In the genomic region with DNA sequence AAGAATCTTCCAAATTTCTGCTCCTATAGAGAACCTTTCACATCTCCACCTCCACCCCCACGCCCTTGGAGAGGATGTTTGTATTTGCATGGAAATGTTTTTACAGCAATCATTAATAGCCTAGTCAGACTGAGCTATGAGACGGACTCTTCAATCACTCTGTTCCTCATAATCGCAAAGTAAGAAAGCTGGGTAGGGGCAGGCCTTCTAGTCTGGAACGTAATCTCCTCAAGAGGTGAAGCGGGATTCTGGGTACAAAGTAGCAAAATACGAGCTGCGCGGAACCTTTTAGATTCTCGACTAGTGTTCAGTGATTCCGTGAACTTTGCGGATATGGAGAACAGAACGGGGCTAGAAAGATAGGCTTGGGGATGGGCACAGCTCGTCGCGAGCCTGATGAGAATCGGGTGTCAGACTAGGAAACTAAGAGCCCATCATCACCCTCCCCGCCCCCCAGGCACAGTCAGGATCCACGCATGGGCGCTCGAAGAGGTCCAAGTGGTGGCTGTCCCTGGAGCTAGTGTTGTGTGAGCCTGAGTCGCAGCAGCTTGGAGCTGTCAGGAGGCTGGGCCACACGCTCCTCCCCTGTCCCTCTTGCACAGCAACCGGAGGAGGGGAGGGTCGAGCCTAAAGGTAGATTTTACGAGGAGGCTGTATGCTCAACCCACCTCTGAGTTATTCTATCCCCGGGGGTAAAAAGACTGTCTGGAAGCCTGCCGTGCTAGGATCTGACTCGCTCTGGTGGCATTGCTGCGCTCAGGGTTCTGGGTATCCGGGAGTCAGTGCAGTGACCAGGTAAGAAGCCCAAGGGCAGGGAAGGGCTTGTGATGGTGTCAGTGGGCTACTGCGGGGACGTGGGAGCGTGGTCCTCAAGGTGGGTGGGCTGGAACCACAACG, we compare ENCODE assay signal across 7 mouse cellular contexts. TPM values are rescaled to one million over a fixed set of nuclear protein-coding genes. Genes with fewer than 3 reads are reported as not detected.
DNase-seq lines count a peak whose midpoint lies in the region; ATAC-seq and TF ChIP-seq lines count a peak whose summit lies in the region.

Pla2g7 (plus strand) TSS at position 107 of the 897 bp plus-strand sequence.

- TF ChIP-seq CTCF in spleen, adult 2 months (IDR thresholded peaks at IDR 0.05; ENCODE audit: extremely low read depth, insufficient read depth, insufficient read length, insufficient replicate concordance), result no peak

- peak within 1 kb of the TSS; percentile 52 for H3K4me3 ChIP-seq in hindbrain, embryonic 15.5 days
- peak within 1 kb of the TSS; percentile 48 for H3K4me3 ChIP-seq in spleen, adult 2 months (ENCODE audit: extremely low read depth, insufficient read depth, insufficient read length)

- TF ChIP-seq POLR2A in spleen, adult 2 months (IDR thresholded peaks at IDR 0.05; ENCODE audit: low read depth, low read length), result no peak

- intact Hi-C loops in left cerebral cortex, postnatal 10 days (cut with DNase I), result no loop called here

- no peaks in the 10 kb centered on the region for H3K36me3 ChIP-seq in hindbrain, embryonic 15.5 days
- H3K36me3 ChIP-seq in spleen, adult 2 months (ENCODE audit: control insufficient read depth, insufficient read depth, low read length), result no peaks in the 10 kb centered on the region

- no peaks in the 10 kb centered on the region for H3K27me3 ChIP-seq in hindbrain, embryonic 15.5 days
- H3K27me3 ChIP-seq in spleen, adult 2 months (ENCODE audit: control insufficient read depth, insufficient read depth, low read length), result no peaks in the 10 kb centered on the region

- ATAC-seq in hindbrain, embryonic 15.5 days (ENCODE audit: low FRiP score, low read depth), result peak; percentile 91
- ATAC-seq in megakaryocyte-erythroid progenitor cell, adult 5-6 weeks (replicated peaks; ENCODE audit: low FRiP score, low TSS enrichment, poor library complexity, severe bottlenecking), result peak; percentile 37; the same call in 1 of the 2 replicates

- H3K4me1 ChIP-seq in hindbrain, embryonic 15.5 days (replicated peaks), result peaks cover 14% of the 10 kb centered on the region
- peaks cover 3% of the 10 kb centered on the region; the same call in 1 of the 2 replicates for H3K4me1 ChIP-seq in spleen, adult 2 months (ENCODE audit: control insufficient read depth, insufficient read depth, insufficient read length)

- no peaks in the 10 kb centered on the region for H3K9me3 ChIP-seq in hindbrain, embryonic 15.5 days

- DNase-seq in adrenal gland, postnatal 10 days, result peak; percentile 55
- DNase-seq in cerebellum, postnatal 4 days (ENCODE audit: low spot score in 2 of 2), result peak; percentile 36 to 42
- DNase-seq in gastrocnemius, adult 8-10 months (ENCODE audit: low spot score in 2 of 2), result peak; percentile 6 to 18
- DNase-seq in left cerebral cortex, postnatal 10 days (ENCODE audit: extremely low spot score in 1 of 2, low spot score in 2 of 2), result peak; percentile 16 to 68
- DNase-seq in spleen, adult 2 months (ENCODE audit: low read depth in 1 of 2, low spot score in 2 of 2), result peak in 1 of 2 experiments; percentile 44

- H3K4me2 ChIP-seq in hindbrain, embryonic 15.5 days, result peak within 1 kb of the TSS; percentile 97

- H3K27ac ChIP-seq in hindbrain, embryonic 15.5 days (replicated peaks), result peak within 1 kb of the TSS; percentile 72
- peak within 1 kb of the TSS; percentile 61 for H3K27ac ChIP-seq in spleen, adult 2 months (ENCODE audit: insufficient read depth, low read length)

- peak within 1 kb of the TSS; percentile 60 for H3K9ac ChIP-seq in hindbrain, embryonic 15.5 days

- under 1% methylated on average over 34 of the region's 34 CpGs for WGBS in hindbrain, embryonic 15.5 days
- 5% methylated on average over 34 of the region's 34 CpGs for WGBS in spleen, adult 2 months

RNA-seq across cellular contexts. Expression of gene Pla2g7, which starts in this region (rescaled TPM):
- total RNA-seq in adrenal gland, postnatal 10 days (2021), result 10 to 100 TPM; 24.5 to 26.7 TPM
- 10 to 100 TPM; 48.9 to 85.9 (median 58.6) TPM for total RNA-seq in gastrocnemius, adult 8-10 months (2022)
- polyA plus RNA-seq in hindbrain, embryonic 15.5 days (2015; fragmentation: Nextera tagmentation; extraction: Ambion mirVana), result 116 and 122 TPM in 2 replicates
- total RNA-seq in left cerebral cortex, postnatal 10 days (2021), result 10 to 100 TPM; 48.4 to 51.9 TPM
- not detected in 2 replicates for total RNA-seq in megakaryocyte-erythroid progenitor cell, adult 5-6 weeks (2014; fragmentation: Nextera tagmentation)
- not detected in 2 replicates for total RNA-seq in megakaryocyte-erythroid progenitor cell, adult 5-6 weeks (2017)
- polyA plus RNA-seq in spleen, adult 2 months (2012; rRNA removed), result 15.1 and 19.0 TPM in 2 replicates

Comparison
In these comparisons a context has a peak if more than half of its experiments do, and no peak if none do; other contexts are left out.
1. RNA of gene Pla2g7 (total RNA-seq): 48.9 to 85.9 TPM in gastrocnemius, adult 8-10 months, 48.4 to 51.9 TPM in left cerebral cortex, postnatal 10 days and 24.5 to 26.7 TPM in adrenal gland, postnatal 10 days; not detected in megakaryocyte-erythroid progenitor cell, adult 5-6 weeks; every median in the first group is over 10 times any median in the second.
2. Peak in ATAC-seq in megakaryocyte-erythroid progenitor cell, adult 5-6 weeks; RNA of the gene not detected or under 1 TPM.